Mouse (Mus musculus): ENCODE measurements around the gene Grb2. TPM values are rescaled to one million over a fixed set of nuclear protein-coding genes. Genes with fewer than 3 reads are reported as not detected.

Grb2 gene
- polyA plus RNA-seq, 1 experiment from 2014 or later, result 92.0 TPM

GRCm38 (mm10) chr11:115606733-115607132 is 101.7 kb downstream of the Grb2 start:
- no peak overlapping the region for H3K9ac ChIP-seq
- no peak overlapping the region for H3K4me3 ChIP-seq (replicated peaks)
- WGBS, result 94% methylated on average over 18 of the region's 18 CpGs
- H3K4me1 ChIP-seq, result peaks cover 37% of the 10 kb centered on the region
- no peaks in the 10 kb centered on the region for H3K9me3 ChIP-seq (replicated peaks)
- peaks cover 53% of the 10 kb centered on the region for H3K36me3 ChIP-seq
- no peak overlapping the region for H3K27ac ChIP-seq
- H3K27me3 ChIP-seq, result no peaks in the 10 kb centered on the region
- no peak overlapping the region for H3K4me2 ChIP-seq
- no peak for ATAC-seq (replicated peaks; ENCODE audit: low FRiP score)

DNA sequence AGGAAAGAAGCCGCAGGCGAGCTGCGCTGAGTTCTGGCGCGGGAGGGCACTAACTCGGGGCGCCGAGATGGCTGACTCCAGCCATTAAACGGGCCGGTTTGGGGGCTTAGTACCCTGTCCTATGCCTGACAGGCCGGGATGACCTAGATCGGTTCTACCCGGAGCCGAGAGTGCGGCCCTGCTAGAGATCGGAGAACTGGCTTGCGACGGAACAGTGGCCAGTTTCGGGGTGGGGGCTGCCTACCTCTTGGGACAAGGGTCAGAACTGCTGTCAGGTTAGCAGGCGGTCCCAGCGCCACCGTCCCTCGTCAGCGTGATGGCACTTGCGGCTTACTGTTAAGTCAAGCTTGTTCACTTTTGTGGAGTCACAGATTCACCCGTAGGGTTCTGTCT is 104.1 kb downstream of the Grb2 start:
- Histone ChIP-seq H3K4me2 (peak overlapping the region; percentile 85), H3K9ac (peak overlapping the region; percentile 98), H3K9me3 (replicated peaks) (no peaks in the 10 kb centered on the region), H3K36me3 (peaks cover 47% of the 10 kb centered on the region), H3K4me3 (replicated peaks) (peak overlapping the region; percentile 88), H3K27me3 (no peaks in the 10 kb centered on the region), H3K27ac (peak overlapping the region; percentile 95), H3K4me1 (peaks cover 41% of the 10 kb centered on the region)
- under 1% methylated on average over 26 of the region's 26 CpGs for WGBS
- peak; percentile 31 for ATAC-seq (replicated peaks; ENCODE audit: low FRiP score)

- H3K4me3 ChIP-seq (replicated peaks), result peak within 1 kb of the TSS; percentile 88
- peak within 1 kb of the TSS; percentile 85 for H3K4me2 ChIP-seq
- under 1% methylated on average over 79 of the region's 93 CpGs for WGBS
Measured at GRCm38 (mm10) chr11:115603476-115604303, 104.7 kb downstream of the Grb2 start, which contains the start of the genes Mrps7 and Gga3. Gene Mrps7 (plus strand): TSS chr11:115603925. Gene Gga3 (minus strand): TSS chr11:115604051.

DNA sequence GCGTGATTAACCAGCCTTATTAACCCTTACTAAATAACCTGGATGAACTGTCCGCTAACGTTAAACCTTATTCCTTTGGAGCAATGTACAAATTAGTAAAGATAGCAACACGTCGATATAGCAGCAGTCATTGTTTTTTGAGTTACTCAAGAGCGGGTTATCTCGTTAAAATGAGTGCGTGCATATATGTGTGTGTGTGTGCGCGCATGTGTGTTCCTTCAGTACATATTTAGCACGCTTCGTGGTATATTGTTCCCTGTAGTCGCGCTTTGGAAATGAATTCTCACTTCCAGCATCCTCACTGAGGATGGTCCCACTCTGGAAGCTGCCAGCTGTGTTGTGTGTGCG is 105.3 kb downstream of the Grb2 start:
- 3% methylated on average over 15 of the region's 15 CpGs for WGBS
- no peaks in the 10 kb centered on the region for H3K9me3 ChIP-seq (replicated peaks)
- peaks cover 40% of the 10 kb centered on the region for H3K4me1 ChIP-seq
- no peaks in the 10 kb centered on the region for H3K27me3 ChIP-seq
- peak overlapping the region; percentile 98 for H3K9ac ChIP-seq
- H3K36me3 ChIP-seq, result peaks cover 46% of the 10 kb centered on the region
- H3K4me3 ChIP-seq (replicated peaks), result peak overlapping the region; percentile 88
- peak overlapping the region; percentile 85 for H3K4me2 ChIP-seq
- ATAC-seq (replicated peaks; ENCODE audit: low FRiP score), result no peak
- H3K27ac ChIP-seq, result peak overlapping the region; percentile 95

More at GRCm38 (mm10) chr11:115603476-115604303, 104.7 kb downstream of the Grb2 start, which contains the start of the genes Mrps7 and Gga3:
- Histone ChIP-seq H3K36me3 (peaks cover 46% of the 10 kb centered on the region), H3K27ac (peak within 1 kb of the TSS; percentile 95), H3K9me3 (replicated peaks) (no peaks in the 10 kb centered on the region), H3K4me1 (peaks cover 40% of the 10 kb centered on the region), H3K27me3 (no peaks in the 10 kb centered on the region), H3K9ac (peak within 1 kb of the TSS; percentile 98)
- ATAC-seq (replicated peaks; ENCODE audit: low FRiP score), result peak; percentile 97

GRCm38 (mm10) chr11:115601174-115601573 is 107.2 kb downstream of the Grb2 start:
- no peaks in the 10 kb centered on the region for H3K27me3 ChIP-seq
- H3K4me3 ChIP-seq (replicated peaks), result no peak overlapping the region
- no peak overlapping the region for H3K27ac ChIP-seq
- ATAC-seq (replicated peaks; ENCODE audit: low FRiP score), result no peak
- no peaks in the 10 kb centered on the region for H3K9me3 ChIP-seq (replicated peaks)
- H3K36me3 ChIP-seq, result peaks cover 41% of the 10 kb centered on the region
- no peak overlapping the region for H3K9ac ChIP-seq
- 86% methylated on average over 4 of the region's 4 CpGs for WGBS
- H3K4me2 ChIP-seq, result no peak overlapping the region
- peaks cover 40% of the 10 kb centered on the region for H3K4me1 ChIP-seq

DNA sequence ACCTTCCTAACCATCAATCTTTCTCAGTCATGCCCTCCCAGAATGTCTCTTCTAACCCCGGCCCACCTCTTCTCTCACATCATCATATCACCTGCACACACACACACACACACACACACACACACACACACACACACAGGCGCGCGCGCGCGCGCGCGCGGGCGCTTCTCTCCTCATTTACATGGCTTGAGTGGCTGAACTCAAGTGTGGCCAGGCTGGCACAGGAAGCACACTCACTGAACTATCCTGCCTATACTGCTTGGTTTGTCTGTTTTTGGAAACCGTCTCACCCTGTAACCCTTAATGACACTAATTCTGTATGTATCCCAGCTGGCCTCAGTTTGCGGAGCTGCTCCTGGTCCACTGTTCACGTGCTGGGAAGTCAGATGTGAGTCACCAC is 107.7 kb downstream of the Grb2 start:
- Histone ChIP-seq H3K27ac (no peak overlapping the region), H3K4me1 (peaks cover 39% of the 10 kb centered on the region), H3K27me3 (no peaks in the 10 kb centered on the region), H3K9ac (no peak overlapping the region), H3K4me3 (replicated peaks) (no peak overlapping the region), H3K9me3 (replicated peaks) (no peaks in the 10 kb centered on the region), H3K4me2 (no peak overlapping the region), H3K36me3 (peaks cover 41% of the 10 kb centered on the region)
- no peak for ATAC-seq (replicated peaks; ENCODE audit: low FRiP score)
- WGBS, result 89% methylated on average over 15 of the region's 15 CpGs

GRCm38 (mm10) chr11:115599722-115600121 is 108.7 kb downstream of the Grb2 start:
- no peak overlapping the region for H3K4me3 ChIP-seq (replicated peaks)
- no peaks in the 10 kb centered on the region for H3K9me3 ChIP-seq (replicated peaks)
- no peak overlapping the region for H3K9ac ChIP-seq
- no peak overlapping the region for H3K27ac ChIP-seq
- peaks cover 44% of the 10 kb centered on the region for H3K36me3 ChIP-seq
- no peak overlapping the region for H3K4me2 ChIP-seq
- peaks cover 29% of the 10 kb centered on the region for H3K4me1 ChIP-seq
- ATAC-seq (replicated peaks; ENCODE audit: low FRiP score), result no peak
- WGBS, result 93% methylated on average over 7 of the region's 7 CpGs
- no peaks in the 10 kb centered on the region for H3K27me3 ChIP-seq

- no peak overlapping the region for H3K4me3 ChIP-seq (replicated peaks)
- H3K4me1 ChIP-seq, result peaks cover 26% of the 10 kb centered on the region
- peaks cover 58% of the 10 kb centered on the region for H3K36me3 ChIP-seq
- ATAC-seq (replicated peaks; ENCODE audit: low FRiP score), result no peak
- no peak overlapping the region for H3K27ac ChIP-seq
- no peaks in the 10 kb centered on the region for H3K9me3 ChIP-seq (replicated peaks)
- WGBS, result 92% methylated on average over 4 of the region's 4 CpGs
- H3K4me2 ChIP-seq, result no peak overlapping the region
- no peak overlapping the region for H3K9ac ChIP-seq
- no peaks in the 10 kb centered on the region for H3K27me3 ChIP-seq
Measured at GRCm38 (mm10) chr11:115598309-115598708, 110.1 kb downstream of the Grb2 start.

DNA sequence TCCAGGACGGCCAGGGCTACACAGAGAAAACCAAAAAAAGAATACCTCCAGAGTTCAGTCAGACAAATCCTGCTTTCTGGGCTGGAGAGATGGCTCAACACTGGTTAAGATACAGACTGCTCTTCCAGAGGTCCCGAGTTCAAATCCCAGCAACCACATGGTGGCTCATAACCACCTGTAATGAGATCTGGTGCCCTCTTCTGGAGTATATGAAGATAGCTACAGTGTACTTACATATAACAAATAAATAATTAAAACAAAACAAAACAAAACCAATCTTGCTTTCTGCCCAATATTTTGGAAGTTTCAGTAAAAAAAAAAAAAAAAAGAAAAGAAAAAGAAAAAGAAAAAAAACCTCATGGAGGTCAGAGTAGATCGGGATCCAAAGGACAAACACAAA is 113.2 kb downstream of the Grb2 start:
- peaks cover 89% of the 10 kb centered on the region for H3K36me3 ChIP-seq
- no peak overlapping the region for H3K4me2 ChIP-seq
- H3K27me3 ChIP-seq, result no peaks in the 10 kb centered on the region
- H3K9ac ChIP-seq, result no peak overlapping the region
- no peak for ATAC-seq (replicated peaks; ENCODE audit: low FRiP score)
- no peak overlapping the region for H3K4me3 ChIP-seq (replicated peaks)
- H3K27ac ChIP-seq, result no peak overlapping the region
- no peaks in the 10 kb centered on the region for H3K9me3 ChIP-seq (replicated peaks)
- H3K4me1 ChIP-seq, result peaks cover 4% of the 10 kb centered on the region; the same call in 1 of the 2 replicates
- 93% methylated on average over 3 of the region's 3 CpGs for WGBS

Other genes with a start within 250 kb of the Grb2 start
- 15.8 and 22.3 TPM in 2 replicates for gene Slc16a5, start 246.1 kb downstream of the Grb2 start, polyA plus RNA-seq (2015; fragmentation: Nextera tagmentation; extraction: Ambion mirVana)
- 8.6 and 9.1 TPM in 2 replicates for gene Armc7, start 232.9 kb downstream of the Grb2 start, polyA plus RNA-seq (2015; fragmentation: Nextera tagmentation; extraction: Ambion mirVana)
- gene Nt5c, start 216.7 kb downstream of the Grb2 start, polyA plus RNA-seq (2015; fragmentation: Nextera tagmentation; extraction: Ambion mirVana), result 72.7 and 76.7 TPM in 2 replicates
- gene Jpt1, start 194.2 kb downstream of the Grb2 start, polyA plus RNA-seq (2015; fragmentation: Nextera tagmentation; extraction: Ambion mirVana), result 457 and 460 TPM in 2 replicates
- gene Sumo2, start 172.3 kb downstream of the Grb2 start, polyA plus RNA-seq (2015; fragmentation: Nextera tagmentation; extraction: Ambion mirVana), result 1,007 and 1,133 TPM in 2 replicates
- 174 and 190 TPM in 2 replicates for gene Nup85, start 144.2 kb downstream of the Grb2 start, polyA plus RNA-seq (2015; fragmentation: Nextera tagmentation; extraction: Ambion mirVana)
- 102 and 103 TPM in 2 replicates for gene Mrps7, start 104.7 kb downstream of the Grb2 start, polyA plus RNA-seq (2015; fragmentation: Nextera tagmentation; extraction: Ambion mirVana)
- 18.5 and 20.7 TPM in 2 replicates for gene Gga3, start 104.5 kb downstream of the Grb2 start, polyA plus RNA-seq (2015; fragmentation: Nextera tagmentation; extraction: Ambion mirVana)
- 35.8 and 37.6 TPM in 2 replicates for gene Mif4gd, start 95.6 kb downstream of the Grb2 start, polyA plus RNA-seq (2015; fragmentation: Nextera tagmentation; extraction: Ambion mirVana)
- 45.8 and 48.3 TPM in 2 replicates for gene Slc25a19, start 80.3 kb downstream of the Grb2 start, polyA plus RNA-seq (2015; fragmentation: Nextera tagmentation; extraction: Ambion mirVana)
- 26.6 and 27.0 TPM in 2 replicates for gene Tmem94, start 56.8 kb upstream of the Grb2 start, polyA plus RNA-seq (2015; fragmentation: Nextera tagmentation; extraction: Ambion mirVana)
- gene Caskin2, start 105.0 kb upstream of the Grb2 start, polyA plus RNA-seq (2015; fragmentation: Nextera tagmentation; extraction: Ambion mirVana), result 17.3 and 20.9 TPM in 2 replicates
- 37.3 and 39.8 TPM in 2 replicates for gene Tsen54, start 106.1 kb upstream of the Grb2 start, polyA plus RNA-seq (2015; fragmentation: Nextera tagmentation; extraction: Ambion mirVana)
- 39.1 and 41.0 TPM in 2 replicates for gene Llgl2, start 115.5 kb upstream of the Grb2 start, polyA plus RNA-seq (2015; fragmentation: Nextera tagmentation; extraction: Ambion mirVana)
- gene Myo15b, start 149.8 kb upstream of the Grb2 start, polyA plus RNA-seq (2015; fragmentation: Nextera tagmentation; extraction: Ambion mirVana), result 8.0 and 11.1 TPM in 2 replicates
- gene Smim5, start 191.4 kb upstream of the Grb2 start, polyA plus RNA-seq (2015; fragmentation: Nextera tagmentation; extraction: Ambion mirVana), result 3.9 and 4.1 TPM in 2 replicates
- 9.1 and 9.9 TPM in 2 replicates for gene Smim6, start 203.4 kb upstream of the Grb2 start, polyA plus RNA-seq (2015; fragmentation: Nextera tagmentation; extraction: Ambion mirVana)
- 41.6 and 44.5 TPM in 2 replicates for gene Sap30bp, start 224.7 kb upstream of the Grb2 start, polyA plus RNA-seq (2015; fragmentation: Nextera tagmentation; extraction: Ambion mirVana)
- gene Recql5, start 224.9 kb upstream of the Grb2 start, polyA plus RNA-seq (2015; fragmentation: Nextera tagmentation; extraction: Ambion mirVana), result 21.3 and 24.3 TPM in 2 replicates